Mouse (Mus musculus): ENCODE results near the gene Fignl2.
"Not testable (repeated sequence)": the region's sequence is repeated elsewhere in the genome, so short reads cannot be mapped to it uniquely, and the experiment has no call there.

Fignl2 gene

GRCm38 (mm10) chr15:101077813-101078730 lies at the start of gene Fignl2:
Gene Fignl2, minus strand, starts transcription at chr15:101078567.
- DNase-seq (ENCODE audit: low spot score) = peak; percentile 54

GRCm38 (mm10) chr15:101126876-101127544 lies 48.6 kb upstream of the Fignl2 start:
- no peak for DNase-seq (ENCODE audit: low spot score)

GRCm38 (mm10) chr15:101125561-101125960 lies 47.2 kb upstream of the Fignl2 start:
- DNase-seq (ENCODE audit: low spot score) = no peak

- DNase-seq (ENCODE audit: low spot score) = no peak
Measured at GRCm38 (mm10) chr15:101123202-101123601, 44.8 kb upstream of the Fignl2 start.

GRCm38 (mm10) chr15:101122290-101122589 lies 43.9 kb upstream of the Fignl2 start:
- DNase-seq (ENCODE audit: low spot score) = no peak

GRCm38 (mm10) chr15:101121411-101122289 lies 43.3 kb upstream of the Fignl2 start:
- DNase-seq (ENCODE audit: low spot score) = no peak

GRCm38 (mm10) chr15:101118399-101119125 lies 40.2 kb upstream of the Fignl2 start:
- DNase-seq (ENCODE audit: low spot score) = peak; percentile 36

GRCm38 (mm10) chr15:101115511-101116110 lies 37.2 kb upstream of the Fignl2 start, which contains the start of gene Ankrd33:
Gene Ankrd33, plus strand, starts transcription at chr15:101115755.
- DNase-seq (ENCODE audit: low spot score) = no peak

GRCm38 (mm10) chr15:101113778-101114177 lies 35.4 kb upstream of the Fignl2 start:
- not testable (repeated sequence) for DNase-seq (ENCODE audit: low spot score)

- peak; percentile 48 for DNase-seq (ENCODE audit: low spot score)
Measured at GRCm38 (mm10) chr15:101113176-101113575, 34.8 kb upstream of the Fignl2 start.

- no peak for DNase-seq (ENCODE audit: low spot score)
Measured at GRCm38 (mm10) chr15:101107906-101108671, 29.7 kb upstream of the Fignl2 start.

GRCm38 (mm10) chr15:101106011-101106410 lies 27.6 kb upstream of the Fignl2 start:
- peak; percentile 43 for DNase-seq (ENCODE audit: low spot score)

- DNase-seq (ENCODE audit: low spot score) = peak; percentile 83
Measured at GRCm38 (mm10) chr15:101105496-101105994, 27.2 kb upstream of the Fignl2 start.

GRCm38 (mm10) chr15:101103605-101104304 lies 25.4 kb upstream of the Fignl2 start:
- no peak for DNase-seq (ENCODE audit: low spot score)

- DNase-seq (ENCODE audit: low spot score) = no peak
Measured at GRCm38 (mm10) chr15:101100996-101101395, 22.6 kb upstream of the Fignl2 start.

- no peak for DNase-seq (ENCODE audit: low spot score)
Measured at GRCm38 (mm10) chr15:101097985-101098651, 19.8 kb upstream of the Fignl2 start.

GRCm38 (mm10) chr15:101095392-101095791 lies 17.0 kb upstream of the Fignl2 start:
- DNase-seq (ENCODE audit: low spot score) = no peak

GRCm38 (mm10) chr15:101094979-101095378 lies 16.6 kb upstream of the Fignl2 start:
- no peak for DNase-seq (ENCODE audit: low spot score)

GRCm38 (mm10) chr15:101093988-101094387 lies 15.6 kb upstream of the Fignl2 start:
- DNase-seq (ENCODE audit: low spot score) = no peak

Measured in ovary, postnatal 36 days (tissue).